Comparison of ENCODE assay signal across 15 mouse cellular contexts in the genomic region with DNA sequence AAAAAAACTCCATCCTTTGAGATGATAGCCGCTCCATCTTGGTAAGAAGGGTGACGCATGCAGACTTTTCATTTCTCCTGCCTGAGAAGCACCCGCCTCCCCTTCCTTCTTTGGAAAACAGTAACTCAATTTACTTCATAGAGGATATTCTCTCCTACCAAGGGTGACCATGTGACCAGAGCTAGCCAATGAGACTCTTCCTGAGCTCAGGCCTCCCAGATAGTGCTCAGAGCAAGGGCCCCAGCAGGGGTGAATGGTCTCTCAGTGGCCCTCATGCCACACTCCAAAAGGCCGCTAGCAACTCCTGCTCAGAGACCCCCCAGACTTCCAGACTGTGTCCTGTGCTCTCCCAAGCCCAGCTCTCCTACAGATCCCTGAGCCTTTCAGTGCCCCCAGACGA. TPM values are rescaled to one million over a fixed set of nuclear protein-coding genes. Genes with fewer than 3 reads are reported as not detected.
DNase-seq lines count a peak whose midpoint lies in the region; ATAC-seq and TF ChIP-seq lines count a peak whose summit lies in the region.
"Had no signal": no experiment of that assay in that cellular context is flagged by ENCODE, and none has a peak within 500 bp of the region (broad histone marks: within the 10 kb centered on the region; RNA-seq: fewer than 3 reads in every experiment).

No protein-coding gene starts in this region.

- no peak overlapping the region for H3K4me2 ChIP-seq in heart, postnatal 0 days (ENCODE audit: low read depth, low read length)
- H3K4me2 ChIP-seq in CH12.LX (ENCODE audit: insufficient read depth, low read depth, poor library complexity, severe bottlenecking): no peak overlapping the region
- H3K4me2 ChIP-seq: forebrain, embryonic 15.5 days; liver, embryonic 13.5 days had no signal

- no peak for DNase-seq in heart, postnatal 0 days (ENCODE audit: low spot score)
- no peak for DNase-seq in heart, adult 18-20 months
- no peak for DNase-seq in CH12.LX (ENCODE audit: extremely low read depth)
- DNase-seq in adipocyte (ENCODE audit: low spot score): peak; percentile 25
- DNase-seq in kidney, postnatal 25 days: peak; percentile 63 to 74
- no peak for DNase-seq in B cell, adult 2 months
- no peak for DNase-seq in urinary bladder, postnatal 10 days (ENCODE audit: low spot score)
- no peak for DNase-seq in urinary bladder, postnatal 14 days (ENCODE audit: low spot score)
- DNase-seq: adrenal gland, postnatal 36 days; cerebellum, postnatal 10 days; layer of hippocampus, adult 9-11 months; liver, embryonic 13.5 days; thymus, adult 18-20 months had no signal

- H3K79me2 ChIP-seq in CH12.LX (replicated peaks; ENCODE audit: control insufficient read depth, extremely low read depth, insufficient read depth, poor library complexity, severe bottlenecking): no peaks in the 10 kb centered on the region

- no peaks in the 10 kb centered on the region for H3K27me3 ChIP-seq in heart, postnatal 0 days (ENCODE audit: control insufficient read depth, insufficient read depth, low read length)
- peaks cover 49% of the 10 kb centered on the region for H3K27me3 ChIP-seq in CH12.LX (replicated peaks)
- H3K27me3 ChIP-seq: forebrain, embryonic 15.5 days had no signal

- H3K4me3 ChIP-seq in heart, postnatal 0 days (ENCODE audit: low read depth, low read length): no peak overlapping the region
- H3K4me3 ChIP-seq in CH12.LX (replicated peaks in 1 of 3; ENCODE audit: low read depth in 2 of 3, low read length in 2 of 3, poor library complexity in 1 of 3): no peak overlapping the region
- H3K4me3 ChIP-seq: forebrain, embryonic 15.5 days; liver, embryonic 13.5 days had no signal

- no peak for ATAC-seq in heart, postnatal 0 days (ENCODE audit: insufficient read depth, low read depth)
- ATAC-seq: forebrain, embryonic 15.5 days had no signal

- peaks cover 71% of the 10 kb centered on the region for H3K4me1 ChIP-seq in heart, postnatal 0 days (ENCODE audit: control insufficient read depth, insufficient read depth)
- no peaks in the 10 kb centered on the region for H3K4me1 ChIP-seq in CH12.LX (ENCODE audit: control insufficient read depth in 1 of 2, insufficient read depth in 2 of 2)
- H3K4me1 ChIP-seq: liver, embryonic 13.5 days had no signal

- H3K27ac ChIP-seq in heart, postnatal 0 days (ENCODE audit: low read depth): peak overlapping the region; percentile 17; the same call in 1 of the 2 replicates
- no peak overlapping the region for H3K27ac ChIP-seq in CH12.LX (ENCODE audit: insufficient read depth, low read depth)
- H3K27ac ChIP-seq: forebrain, embryonic 15.5 days; liver, embryonic 13.5 days had no signal

- 79% methylated on average over 5 of the region's 5 CpGs for WGBS in heart, postnatal 0 days

- H3K9ac ChIP-seq in heart, postnatal 0 days (replicated peaks; ENCODE audit: low read depth, low read length): no peak overlapping the region
- H3K9ac ChIP-seq in CH12.LX (ENCODE audit: insufficient read depth, low read depth): no peak overlapping the region
- H3K9ac ChIP-seq: forebrain, embryonic 15.5 days; liver, embryonic 13.5 days had no signal

- in situ Hi-C loops in CH12.LX (cut with MboI; ENCODE audit: low pct_ligation_motif_present, low pct_unique_long_range_greater_than_20kb, low sequenced_read_pairs): no loop called here

- no peak for TF ChIP-seq CTCF in heart, postnatal 0 days (IDR thresholded peaks at IDR 0.05; ENCODE audit: low read depth)
- no peak for TF ChIP-seq CTCF in CH12.LX (conservative IDR thresholded peaks at IDR 0.05 in 1 of 2, IDR thresholded peaks at IDR 0.05 in 1 of 2; ENCODE audit: low read depth in 2 of 2, low read length in 2 of 2)

- no peak for TF ChIP-seq EP300 in heart, postnatal 0 days (IDR thresholded peaks at IDR 0.05; ENCODE audit: low read depth)
- TF ChIP-seq EP300 in CH12.LX (IDR thresholded peaks at IDR 0.05; ENCODE audit: low read length): no peak

- no peaks in the 10 kb centered on the region for H3K36me3 ChIP-seq in heart, postnatal 0 days (replicated peaks; ENCODE audit: control insufficient read depth, insufficient read depth, low read length)
- H3K36me3 ChIP-seq in CH12.LX (replicated peaks in 1 of 2; ENCODE audit: control insufficient read depth in 1 of 2, insufficient read depth in 1 of 2, low read length in 1 of 2): no peaks in the 10 kb centered on the region
- H3K36me3 ChIP-seq: forebrain, embryonic 15.5 days; liver, embryonic 13.5 days had no signal

- TF ChIP-seq POLR2A in CH12.LX (IDR thresholded peaks at IDR 0.05; ENCODE audit: low read depth, low read length): no peak

- dilution Hi-C loops in CH12.LX (cut with MboI; ENCODE audit: extremely low pct_ligation_motif_present, extremely low pct_unique_long_range_greater_than_20kb, low sequenced_read_pairs): no loop called here

- no peaks in the 10 kb centered on the region for H3K9me3 ChIP-seq in heart, postnatal 0 days (replicated peaks; ENCODE audit: control insufficient read depth, low read length)
- no peaks in the 10 kb centered on the region for H3K9me3 ChIP-seq in CH12.LX (replicated peaks; ENCODE audit: low read length)
- H3K9me3 ChIP-seq: forebrain, embryonic 15.5 days; liver, embryonic 13.5 days had no signal

- no peak for TF ChIP-seq RAD21 in CH12.LX (IDR thresholded peaks at IDR 0.05; ENCODE audit: low read depth, low read length)

TF ChIP-seq in CH12.LX, 34 proteins besides CTCF, POLR2A, EP300 and RAD21:
- peak; percentile 22; the same call in 1 of the 2 replicates for TF ChIP-seq USF1 (IDR thresholded peaks at IDR 0.05; ENCODE audit: low read depth, low read length)
- TF ChIP-seq CHD1 (IDR thresholded peaks at IDR 0.05; ENCODE audit: low read depth, low read length): no peak
TF ChIP-seq in CH12.LX: peak in this region for 1.

RNA-seq across cellular contexts. Expression of a gene that starts 11.6 kb away (rescaled TPM):
- 86.5 and 94.0 TPM in 2 replicates for total RNA-seq in heart, postnatal 0 days (2014; rRNA removed; ENCODE audit: low replicate concordance)
- polyA plus RNA-seq in heart, postnatal 0 days (2015; fragmentation: Nextera tagmentation; extraction: Ambion mirVana): 51.9 and 54.8 TPM in 2 replicates
- total RNA-seq in heart, adult 18-20 months (2021): 10 to 100 TPM; 39.7 to 40.6 TPM
- not detected in 2 replicates for total RNA-seq in CH12.LX (2012; rRNA removed)
- total RNA-seq in CH12.LX (2014; rRNA removed): not detected in 2 replicates
- polyA plus RNA-seq in CH12.LX (2012; ENCODE audit: insufficient read length, low read depth): not detected in 2 replicates
- total RNA-seq: MEL had no signal

Comparison
In these comparisons a context has a peak if more than half of its experiments do, and no peak if none do; other contexts are left out.
1. DNase-seq: peak in adipocyte (single experiment) and kidney, postnatal 25 days (2 of 2); none in heart, postnatal 0 days (single experiment), heart, adult 18-20 months (0 of 2), CH12.LX (single experiment), B cell, adult 2 months (0 of 2), urinary bladder, postnatal 10 days (single experiment) and urinary bladder, postnatal 14 days (single experiment).
2. RNA of a gene that starts 11.6 kb away (total RNA-seq): 86.5 to 94.0 TPM in heart, postnatal 0 days and 39.7 to 40.6 TPM in heart, adult 18-20 months; not detected in CH12.LX; every median in the first group is over 10 times any median in the second.